Mouse (Mus musculus) thymus, adult 2 months (tissue): ENCODE measurements at regions not wholly inside any gene's neighbourhood (a gene's known extent, or its start where the extent isn't known, plus 50 kb on each side); places are given as distances from the start of the nearest gene placed in this dataset.

Experiments
- DNase-seq: peaks from one replicate; pipeline ENCODE4 v3.0.0; 2021
- H3K27ac ChIP-seq: fragments of 200-500 bp; 2 replicates; pipeline ENCODE4 v1.5.1; 2012; ENCODE audit warnings: low read length, control low read depth; ENCODE audit not compliant: control insufficient read depth, insufficient read depth
- H3K27me3 ChIP-seq: fragments of 200-500 bp; 2 replicates; pipeline ENCODE4 v1.6.1; 2012; ENCODE audit warnings: mild to moderate bottlenecking, low read length, moderate library complexity, mixed read lengths; ENCODE audit not compliant: control insufficient read depth, insufficient read depth
- H3K36me3 ChIP-seq: fragments of 200-500 bp; 2 replicates; pipeline ENCODE4 v1.6.1; 2012; ENCODE audit warnings: mild to moderate bottlenecking, low read length, moderate library complexity; ENCODE audit not compliant: control insufficient read depth, insufficient read depth
- H3K4me1 ChIP-seq: fragments of 200-500 bp; replicated peaks from 2 replicates; pipeline ENCODE4 v1.6.1; 2012; ENCODE audit warnings: low read length; ENCODE audit not compliant: control insufficient read depth, insufficient read depth
- H3K4me3 ChIP-seq: fragments of 200-500 bp; 2 replicates; pipeline ENCODE4 v1.5.1; 2012; ENCODE audit warnings: mild to moderate bottlenecking, low read length, control low read depth, moderate library complexity; ENCODE audit not compliant: control insufficient read depth, insufficient read depth
- CTCF ChIP-seq: fragments of 200-500 bp; IDR thresholded peaks from 2 replicates; pipeline ENCODE4 v1.5.1; 2012; ENCODE audit warnings: mild to moderate bottlenecking, control low read depth, low read length, moderate library complexity, borderline replicate concordance; ENCODE audit not compliant: control insufficient read depth, poor library complexity, insufficient read depth; ENCODE audit errors: extremely low read depth
- POLR2A ChIP-seq: fragments of 200-500 bp; IDR thresholded peaks from 2 replicates; pipeline ENCODE4 v1.6.1; 2012; ENCODE audit warnings: mild to moderate bottlenecking, low read length, control low read depth, moderate library complexity; ENCODE audit not compliant: control insufficient read depth, poor library complexity, insufficient read depth; ENCODE audit errors: extremely low read depth
- WGBS: fragments of 180-500 bp; shearing (Covaris S2); methylation state at CpG from one replicate; pipeline ENCODE4 v1.1.7; 2018; 5-methylcytosine and 5-hydroxymethylcytosine counted together

- Histone ChIP-seq H3K27ac (no peak overlapping the region), H3K36me3 (no peaks in the 10 kb centered on the region), H3K4me1 (no peaks in the 10 kb centered on the region), H3K27me3 (no peaks in the 10 kb centered on the region), H3K4me3 (no peak overlapping the region)
- TF ChIP-seq CTCF, result no peak
- TF ChIP-seq POLR2A, result no peak
- 29% methylated on average over 10 of the region's 10 CpGs for WGBS
- no peak for DNase-seq
Measured at GRCm38 (mm10) chr11:112839721-112840494, 57.9 kb downstream of the Sox9 start.

- H3K27ac ChIP-seq, result no peak overlapping the region
- H3K36me3 ChIP-seq, result no peaks in the 10 kb centered on the region
- H3K27me3 ChIP-seq, result no peaks in the 10 kb centered on the region
- WGBS, result 23% methylated on average over 10 of the region's 10 CpGs
- TF ChIP-seq POLR2A (no peak), CTCF (no peak)
- no peaks in the 10 kb centered on the region for H3K4me1 ChIP-seq
- no peak for DNase-seq
- no peak overlapping the region for H3K4me3 ChIP-seq
Measured at GRCm38 (mm10) chr11:112840495-112840828, 58.4 kb downstream of the Sox9 start.

GRCm38 (mm10) chr11:112844258-112844901 is 62.4 kb downstream of the Sox9 start:
- no peaks in the 10 kb centered on the region for H3K36me3 ChIP-seq
- WGBS, result 82% methylated on average over 8 of the region's 8 CpGs
- no peaks in the 10 kb centered on the region for H3K27me3 ChIP-seq
- no peak for DNase-seq
- H3K4me3 ChIP-seq, result no peak overlapping the region
- no peaks in the 10 kb centered on the region for H3K4me1 ChIP-seq
- no peak overlapping the region for H3K27ac ChIP-seq
- TF ChIP-seq POLR2A, result no peak
- TF ChIP-seq CTCF, result no peak

- 85% methylated on average over 2 of the region's 2 CpGs for WGBS
- H3K4me1 ChIP-seq, result no peaks in the 10 kb centered on the region
Measured at GRCm38 (mm10) chr11:112847146-112847545, 65.1 kb downstream of the Sox9 start.

GRCm38 (mm10) chr11:112847851-112848250 is 65.8 kb downstream of the Sox9 start:
- WGBS, result 86% methylated on average over 3 of the region's 3 CpGs

More at GRCm38 (mm10) chr11:112847146-112847545, 65.1 kb downstream of the Sox9 start:
- Histone ChIP-seq H3K27ac (no peak overlapping the region), H3K4me3 (no peak overlapping the region), H3K27me3 (no peaks in the 10 kb centered on the region), H3K36me3 (no peaks in the 10 kb centered on the region)
- DNase-seq, result no peak
- TF ChIP-seq CTCF (no peak), POLR2A (no peak)

GRCm38 (mm10) chr11:112849974-112850373 is 68.0 kb downstream of the Sox9 start:
- H3K27me3 ChIP-seq, result no peaks in the 10 kb centered on the region
- no peak overlapping the region for H3K4me3 ChIP-seq
- TF ChIP-seq CTCF, result no peak
- no peak for TF ChIP-seq POLR2A
- H3K4me1 ChIP-seq, result no peaks in the 10 kb centered on the region
- DNase-seq, result no peak
- 82% methylated on average over 5 of the region's 5 CpGs for WGBS
- no peak overlapping the region for H3K27ac ChIP-seq
- H3K36me3 ChIP-seq, result no peaks in the 10 kb centered on the region

More at GRCm38 (mm10) chr11:112847851-112848250, 65.8 kb downstream of the Sox9 start:
- no peak for DNase-seq
- TF ChIP-seq CTCF, result no peak
- TF ChIP-seq POLR2A, result no peak
- H3K27ac ChIP-seq, result no peak overlapping the region
- no peaks in the 10 kb centered on the region for H3K4me1 ChIP-seq
- H3K36me3 ChIP-seq, result no peaks in the 10 kb centered on the region
- H3K4me3 ChIP-seq, result no peak overlapping the region
- H3K27me3 ChIP-seq, result no peaks in the 10 kb centered on the region
